Mouse (Mus musculus) gonadal fat pad, adult 2 months (tissue): Measurements from ENCODE around the gene Tnfsf15. TPM values are rescaled to one million over a fixed set of nuclear protein-coding genes. Genes with fewer than 3 reads are reported as not detected.

Experiments used
- DNase-seq: peaks from one replicate; pipeline ENCODE4 v3.0.0-alpha.2; 2012; ENCODE audit warnings: low read depth
- polyA plus RNA-seq: library from polyadenylated mRNA; depleted of rRNA; stranded (reverse); fragments of >200 nt; gene quantifications from 2 replicates; pipeline ENCODE4 v1.2.3, GENCODE M21; 2012

Tnfsf15 gene
- polyA plus RNA-seq, 1 experiment = 0.22 TPM

DNA sequence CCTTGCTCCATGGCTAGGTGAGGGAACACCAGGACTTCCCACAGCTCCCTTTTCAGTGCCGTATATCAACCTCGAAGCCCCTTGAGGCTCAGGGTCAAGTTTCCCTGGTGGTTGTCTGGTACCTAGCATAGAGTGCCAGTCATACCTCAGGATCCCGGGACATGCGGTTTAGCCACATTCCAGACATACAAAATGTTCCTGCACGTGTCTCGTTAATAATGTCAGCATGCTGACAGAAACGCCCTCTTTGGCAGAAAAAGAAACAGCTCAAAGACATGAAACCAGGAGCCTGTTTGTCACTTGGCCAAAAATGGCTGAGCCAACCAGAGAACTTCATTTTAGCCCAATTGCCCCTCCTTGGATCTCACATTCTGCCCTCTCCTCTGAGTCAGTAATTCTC lies 2.8 kb downstream of the Tnfsf15 start:
- DNase-seq = no peak

- DNase-seq = no peak
Measured at GRCm38 (mm10) chr4:63740761-63741160, 4.2 kb downstream of the Tnfsf15 start.

- no peak for DNase-seq
Measured at GRCm38 (mm10) chr4:63740001-63740400, 4.9 kb downstream of the Tnfsf15 start.

DNA sequence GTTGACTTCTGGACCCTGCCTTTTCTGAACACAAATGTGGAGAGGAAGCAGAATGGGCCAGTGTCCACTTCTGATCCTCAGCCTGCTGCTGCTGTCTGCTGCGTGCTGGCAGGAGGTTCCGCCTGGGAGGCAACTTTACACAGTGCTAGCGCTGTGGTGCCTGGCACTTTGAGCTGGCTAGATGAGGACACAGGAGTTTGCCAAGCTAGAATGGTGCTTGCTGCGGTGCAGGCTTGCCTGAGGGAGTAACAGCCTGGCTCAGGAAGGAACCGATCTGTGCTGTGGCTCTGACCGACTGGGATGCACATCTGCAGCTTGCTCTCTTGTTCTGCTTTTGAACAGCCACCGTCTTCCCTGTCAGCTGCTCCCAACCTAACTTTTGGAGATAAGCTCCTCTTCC lies 5.4 kb downstream of the Tnfsf15 start:
- DNase-seq = no peak

DNA sequence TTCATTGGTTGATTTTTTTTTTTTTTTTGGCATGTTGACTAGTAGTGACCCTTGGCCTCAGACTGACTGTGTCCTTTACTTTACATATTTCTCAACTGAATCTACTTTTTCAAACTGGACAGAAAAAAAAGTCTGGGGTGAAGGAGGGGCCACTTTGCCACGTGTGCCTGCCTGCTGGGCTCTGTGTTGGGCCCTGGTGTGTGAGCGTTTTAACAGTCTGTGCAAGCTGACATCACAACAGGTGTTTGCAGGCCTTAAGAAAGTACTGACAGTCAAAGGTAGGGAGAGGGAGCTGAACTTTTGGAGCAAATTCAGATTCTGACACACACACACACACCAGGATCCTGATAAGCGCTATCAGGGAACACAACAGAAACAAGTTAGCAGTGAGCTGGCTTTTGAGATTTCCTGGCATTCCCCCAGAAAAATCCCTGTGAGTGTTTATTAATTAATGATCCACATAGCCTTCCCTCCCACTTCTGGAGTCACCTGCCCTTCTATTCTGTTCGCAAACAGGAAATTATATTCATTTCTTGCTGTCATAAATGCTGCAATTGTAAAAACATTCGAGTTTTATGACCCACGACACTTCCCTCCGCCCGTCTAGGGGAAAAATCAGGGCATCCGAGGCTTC lies 6.4 kb downstream of the Tnfsf15 start:
- DNase-seq = no peak

- no peak for DNase-seq
Measured at GRCm38 (mm10) chr4:63731299-63731698, 13.6 kb downstream of the Tnfsf15 start.

DNA sequence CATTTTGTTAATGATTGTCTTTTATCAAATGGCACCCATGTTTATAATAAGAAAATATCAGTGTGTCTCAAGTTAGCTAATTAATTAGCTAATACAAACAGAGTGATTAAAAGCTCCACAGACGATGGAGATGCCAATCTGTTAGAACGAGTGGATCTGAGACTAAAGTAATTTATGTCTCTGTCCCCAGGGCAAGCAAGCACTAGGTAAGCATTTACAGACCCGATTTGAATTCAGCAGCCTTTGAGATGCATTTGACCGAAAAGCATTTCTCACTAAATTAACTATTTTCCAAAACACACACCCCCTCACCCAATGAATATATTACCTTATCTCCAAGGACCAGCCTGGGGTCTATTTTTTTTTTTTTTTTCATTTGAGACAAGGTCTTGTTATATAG lies 18.2 kb downstream of the Tnfsf15 start:
- DNase-seq = no peak

DNA sequence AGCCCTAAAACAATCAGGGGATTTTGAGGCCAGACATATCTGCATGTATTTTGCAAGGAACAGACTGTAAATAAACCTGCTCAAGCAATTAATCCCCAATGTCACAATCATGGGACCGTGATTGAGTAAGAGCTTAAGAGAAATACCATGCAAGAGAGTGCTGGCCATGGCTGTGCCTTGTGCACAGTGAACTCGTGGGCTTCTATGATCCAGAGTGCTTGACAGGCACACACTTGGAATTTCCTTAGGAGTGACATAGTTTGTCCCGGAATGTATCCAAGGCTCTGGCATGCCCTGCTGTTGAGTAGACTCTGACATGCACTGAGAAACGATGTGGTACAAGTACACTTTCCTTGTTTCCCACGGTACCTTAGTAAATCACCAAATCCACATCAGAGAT lies 18.9 kb downstream of the Tnfsf15 start:
- peak; percentile 98 for DNase-seq

DNA sequence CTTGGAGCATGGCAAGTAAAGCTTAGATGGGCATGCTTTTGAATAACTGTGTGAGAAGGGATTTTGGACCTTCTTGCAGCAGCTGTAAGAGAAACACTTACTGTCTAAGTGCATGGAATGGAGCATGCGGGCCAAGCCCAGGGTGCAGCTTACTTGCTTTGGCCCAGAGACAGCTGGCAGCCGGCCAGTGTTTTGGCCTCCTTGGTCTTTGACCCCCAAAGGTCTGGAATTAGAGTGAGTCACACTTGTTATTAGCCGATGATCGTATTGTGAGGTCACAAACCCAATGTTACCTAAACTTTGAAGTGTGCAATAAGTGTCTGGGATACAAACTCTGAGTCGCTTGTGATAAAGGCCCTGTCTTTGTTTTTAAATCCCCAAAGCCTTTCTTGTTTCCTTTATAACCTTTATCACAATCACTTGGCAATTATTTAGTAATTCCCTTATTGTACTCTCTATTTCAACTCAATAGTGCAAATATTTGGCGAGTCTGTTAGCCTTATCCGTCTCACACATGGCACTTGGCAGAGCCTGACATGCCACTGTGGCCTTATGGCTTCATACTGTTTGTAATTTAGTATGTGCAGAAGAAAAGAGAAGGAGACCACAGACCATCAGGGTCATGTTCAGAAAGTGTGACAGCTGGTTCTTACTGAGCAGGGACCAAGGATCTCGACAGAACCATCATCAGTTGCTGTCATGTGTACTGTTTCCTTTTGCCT lies 26.8 kb downstream of the Tnfsf15 start:
- DNase-seq = no peak

GRCm38 (mm10) chr4:63711886-63712285 lies 33.0 kb downstream of the Tnfsf15 start:
- DNase-seq = no peak

DNA sequence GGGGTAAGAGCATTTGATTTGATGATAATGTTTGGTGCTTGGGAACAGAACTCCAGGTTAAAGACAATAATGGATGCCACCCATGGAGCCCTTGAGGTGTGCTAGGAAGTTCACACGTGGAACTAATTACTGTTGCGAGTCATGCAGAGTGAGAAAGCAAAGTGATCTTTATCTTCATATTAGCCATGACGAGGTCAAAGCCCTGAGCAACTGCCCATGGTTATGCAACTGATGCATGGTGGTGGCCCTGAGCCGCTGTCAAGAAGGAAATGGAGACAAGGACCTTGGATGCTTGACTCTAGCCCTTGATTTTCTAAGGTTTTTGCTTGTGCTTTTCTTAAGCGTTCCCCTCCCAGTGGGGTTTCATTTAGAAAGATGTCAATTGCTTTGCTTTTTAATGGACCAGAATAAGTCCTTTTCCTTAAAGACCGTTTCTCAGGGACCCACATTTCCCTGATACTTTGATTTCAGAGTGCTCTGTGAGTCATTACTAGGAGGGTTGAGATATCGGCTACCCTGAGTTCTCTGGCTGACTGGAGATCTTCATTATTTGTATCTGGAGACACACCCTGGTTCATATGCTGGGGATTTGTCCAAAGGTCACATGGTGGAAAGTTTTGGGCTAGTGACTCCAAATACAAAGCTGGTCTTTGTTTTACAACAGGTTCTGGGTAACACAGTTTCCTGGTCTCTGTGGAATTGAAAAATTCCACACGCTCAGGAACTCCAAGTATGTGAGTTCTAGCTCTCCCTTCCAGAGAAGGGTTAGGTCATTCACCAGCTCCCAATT lies 34.3 kb downstream of the Tnfsf15 start:
- no peak for DNase-seq

DNA sequence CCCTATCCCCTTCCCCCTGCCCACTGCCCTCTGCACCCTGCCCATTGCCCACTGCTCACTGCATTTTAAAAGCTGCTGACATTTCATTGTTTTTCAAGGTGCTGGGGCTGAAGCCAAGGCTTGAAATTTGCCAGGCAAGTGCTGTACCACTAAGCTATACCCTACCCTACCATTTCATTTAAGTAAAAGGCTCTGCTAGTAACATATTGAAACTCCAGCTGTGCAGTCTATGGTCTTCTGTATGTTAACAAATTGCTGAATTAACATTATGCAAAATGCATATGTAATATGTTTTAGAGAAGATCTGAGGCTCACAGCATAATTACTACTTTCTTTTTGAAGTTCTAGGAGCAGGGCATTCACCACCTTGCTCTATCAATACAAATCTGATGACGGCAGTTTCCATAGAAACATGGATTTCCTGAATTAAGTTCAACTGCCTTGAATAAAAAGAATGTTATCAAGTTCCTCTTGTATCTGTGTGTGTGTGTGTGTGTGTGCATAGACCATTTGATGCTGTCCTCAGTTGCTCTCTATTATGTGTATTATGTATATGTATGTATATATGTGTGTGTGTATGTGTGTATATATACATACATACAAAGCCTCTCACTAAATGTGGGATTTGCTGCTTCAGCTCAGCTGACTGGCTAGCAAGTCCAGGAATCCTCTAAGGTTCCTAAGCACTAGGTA lies 38.5 kb downstream of the Tnfsf15 start:
- DNase-seq = no peak

DNA sequence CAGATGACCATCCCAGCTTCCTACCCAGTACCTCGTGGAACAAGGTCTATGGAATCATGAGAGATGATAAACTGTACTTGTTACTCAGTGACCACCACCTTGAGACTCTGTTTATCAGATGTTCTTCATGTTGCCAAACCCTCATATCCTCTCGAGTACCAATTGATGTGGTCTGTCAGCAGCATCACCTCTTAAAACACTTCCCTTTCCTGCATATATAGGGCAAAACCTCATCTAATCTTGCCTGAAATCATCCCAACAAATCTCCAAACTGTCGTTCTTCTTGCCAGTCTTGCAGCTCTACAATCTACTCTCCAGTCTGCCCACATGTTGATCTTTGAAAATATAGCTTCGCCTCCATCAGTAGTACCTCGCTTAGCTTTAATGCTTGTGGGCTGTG lies 40.7 kb downstream of the Tnfsf15 start:
- DNase-seq = no peak

- DNase-seq = no peak
Measured at GRCm38 (mm10) chr4:63703686-63704085, 41.2 kb downstream of the Tnfsf15 start.

DNA sequence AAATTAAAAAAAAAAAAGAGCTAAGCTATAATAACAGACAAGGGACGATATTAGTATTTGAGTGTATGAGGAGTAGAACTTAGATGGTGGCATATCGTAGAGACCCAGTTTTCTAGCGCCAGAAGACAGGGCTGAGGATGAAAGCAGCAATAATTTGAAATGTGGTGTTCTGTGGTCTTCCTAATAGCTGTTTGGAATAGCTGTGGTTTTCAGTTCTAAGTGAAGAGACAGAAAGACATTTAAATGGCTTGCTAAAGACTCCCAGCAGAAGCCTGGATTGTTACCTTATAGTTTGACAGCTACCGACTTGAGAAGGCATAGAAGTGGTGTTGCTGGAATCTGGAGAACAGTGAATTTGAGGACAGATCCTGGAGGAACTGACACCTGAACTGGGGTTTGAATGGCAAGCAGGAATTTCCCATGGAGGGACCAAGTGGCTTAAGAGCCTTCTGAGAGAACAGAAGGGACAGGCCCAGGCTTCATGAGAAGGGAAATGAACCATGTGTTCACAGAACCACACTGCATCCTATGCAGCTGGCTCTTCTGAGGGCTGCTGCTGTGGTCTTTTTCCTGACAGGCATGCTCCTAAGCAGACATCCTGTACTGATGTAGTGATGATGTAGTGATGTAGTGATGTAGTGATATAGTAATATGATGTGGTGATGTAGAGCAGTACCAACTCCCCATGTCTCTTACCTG lies 42.8 kb downstream of the Tnfsf15 start:
- no peak for DNase-seq

DNA sequence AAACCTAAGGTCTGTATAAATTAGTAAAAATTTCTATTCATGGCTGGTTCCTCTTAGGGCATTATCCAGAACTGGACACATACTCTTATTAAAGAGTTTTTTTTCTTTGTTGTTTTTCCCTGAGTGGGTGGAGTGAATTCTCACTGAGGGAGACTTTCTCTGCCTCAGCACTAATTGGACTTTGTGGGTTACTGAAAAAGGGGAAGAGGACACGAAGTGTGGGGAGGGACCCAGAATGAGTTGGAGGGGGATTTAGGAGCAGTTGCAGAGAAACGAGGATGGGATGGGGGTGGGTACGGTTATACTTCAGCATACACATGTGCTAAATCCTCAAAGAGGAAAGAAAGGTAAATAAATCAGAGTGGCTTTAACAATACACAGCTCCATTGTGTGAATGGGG lies 45.2 kb downstream of the Tnfsf15 start:
- DNase-seq = no peak

DNA sequence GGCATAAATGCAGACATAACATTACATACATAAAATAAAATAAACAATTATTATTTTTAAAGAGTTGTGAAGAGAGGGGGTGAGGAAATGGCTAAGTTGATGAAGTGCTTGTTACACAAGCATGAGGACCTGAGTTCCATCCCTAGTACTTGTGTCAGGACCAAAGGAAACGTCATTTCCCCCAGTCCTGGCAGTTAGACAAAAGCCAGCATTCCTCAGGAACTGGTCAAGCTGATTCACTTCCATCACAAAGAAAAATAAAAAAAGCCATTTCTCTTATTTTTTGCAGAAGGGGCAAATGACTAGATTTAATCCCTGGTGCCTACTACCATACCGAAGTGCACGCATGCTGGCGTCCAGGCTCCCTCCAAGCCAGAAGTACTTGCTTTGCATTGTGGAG lies 48.0 kb downstream of the Tnfsf15 start:
- DNase-seq = no peak

DNA sequence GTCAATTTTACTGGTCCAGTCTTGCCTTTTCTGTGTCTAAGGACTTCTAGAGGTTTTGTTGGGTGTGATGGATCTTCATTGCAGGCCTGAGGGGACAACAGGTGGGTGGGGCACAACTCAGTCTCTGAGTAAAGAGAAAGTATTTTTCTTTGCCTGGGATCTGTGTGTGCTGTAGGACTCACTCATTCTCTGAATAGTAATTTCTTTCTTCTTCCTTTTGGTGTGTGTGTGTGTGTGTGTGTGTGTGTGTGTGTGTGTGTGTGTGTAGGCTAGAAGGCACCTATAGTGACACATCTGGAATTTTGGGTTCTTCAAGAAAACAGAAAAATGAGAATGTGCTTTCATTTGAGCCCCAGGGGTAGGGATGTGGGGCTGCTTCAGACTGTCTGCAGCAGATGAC lies 52.6 kb downstream of the Tnfsf15 start:
- no peak for DNase-seq

- DNase-seq = no peak
Measured at GRCm38 (mm10) chr4:63687429-63687828, 57.5 kb downstream of the Tnfsf15 start.

GRCm38 (mm10) chr4:63686157-63686556 lies 58.8 kb downstream of the Tnfsf15 start:
- no peak for DNase-seq

DNA sequence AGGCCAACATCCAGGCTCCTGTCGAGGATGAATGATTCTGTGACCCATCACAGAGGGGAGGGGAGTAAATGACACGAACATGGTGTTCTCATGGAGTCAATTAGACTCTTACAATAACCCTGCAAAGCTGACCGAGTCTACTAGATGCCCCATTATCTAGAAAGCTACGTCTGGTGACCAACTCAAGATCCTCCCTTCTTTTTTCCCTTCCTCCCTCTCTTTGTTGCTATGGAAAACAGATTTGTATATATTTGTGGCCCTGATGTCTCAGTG lies 59.7 kb downstream of the Tnfsf15 start:
- no peak for DNase-seq
